Mouse (Mus musculus) liver, embryonic 15.5 days (tissue): Measurements from ENCODE around the gene Cpne7. TPM values are rescaled to one million over a fixed set of nuclear protein-coding genes. Genes with fewer than 3 reads are reported as not detected.

Source experiments
- ATAC-seq: fragments of 200-750 bp; cut with Nextera tagmentation; 2 replicates; pipeline ENCODE4 v1.8.0; 2017; ENCODE audit warnings: moderate number of reproducible peaks, mild to moderate bottlenecking, moderate library complexity; ENCODE audit not compliant: insufficient read depth
- H3K27ac ChIP-seq: fragments of 300-500 bp; sonication (generic); replicated peaks from 2 replicates; pipeline ENCODE4 v1.5.1; 2015; ENCODE audit warnings: mild to moderate bottlenecking, inconsistent platforms
- H3K27me3 ChIP-seq: fragments of 300-500 bp; sonication (generic); 2 replicates; pipeline ENCODE4 v1.6.1; 2015; ENCODE audit warnings: mild to moderate bottlenecking, inconsistent platforms
- H3K36me3 ChIP-seq: fragments of 300-500 bp; sonication (generic); replicated peaks from 2 replicates; pipeline ENCODE4 v1.6.1; 2015; ENCODE audit warnings: moderate library complexity, mild to moderate bottlenecking, inconsistent platforms
- H3K4me1 ChIP-seq: fragments of 300-500 bp; sonication (generic); replicated peaks from 2 replicates; pipeline ENCODE4 v1.6.1; 2015; ENCODE audit warnings: inconsistent platforms
- H3K4me2 ChIP-seq: fragments of 300-500 bp; sonication (generic); 2 replicates; pipeline ENCODE4 v1.6.1; 2015; ENCODE audit warnings: moderate library complexity, mild to moderate bottlenecking, inconsistent platforms
- H3K4me3 ChIP-seq: fragments of 300-500 bp; sonication (generic); replicated peaks from 2 replicates; pipeline ENCODE4 v1.5.1; 2015; ENCODE audit warnings: mild to moderate bottlenecking, inconsistent platforms
- H3K9ac ChIP-seq: fragments of 300-500 bp; sonication (generic); 2 replicates; pipeline ENCODE4 v1.6.1; 2015; ENCODE audit warnings: moderate library complexity, mild to moderate bottlenecking, inconsistent platforms
- H3K9me3 ChIP-seq: fragments of 300-500 bp; sonication (generic); replicated peaks from 2 replicates; pipeline ENCODE4 v1.6.1; 2016; ENCODE audit warnings: inconsistent platforms
- WGBS: fragments of 180-500 bp; shearing (Covaris S2); methylation state at CpG from one replicate; pipeline ENCODE4 v1.1.7; 2015; ENCODE audit warnings: mixed read lengths; ENCODE audit not compliant: insufficient replicate concordance; 5-methylcytosine and 5-hydroxymethylcytosine counted together
- polyA plus RNA-seq: library from polyadenylated mRNA; unstranded; fragments of >200 nt; fragmentation: Nextera tagmentation; extraction: Ambion mirVana; gene quantifications from 2 replicates; pipeline ENCODE4 v1.2.1, GENCODE M21; 2015

The Cpne7 gene
- polyA plus RNA-seq, 1 experiment from 2014 or later = 0.30 TPM

DNA sequence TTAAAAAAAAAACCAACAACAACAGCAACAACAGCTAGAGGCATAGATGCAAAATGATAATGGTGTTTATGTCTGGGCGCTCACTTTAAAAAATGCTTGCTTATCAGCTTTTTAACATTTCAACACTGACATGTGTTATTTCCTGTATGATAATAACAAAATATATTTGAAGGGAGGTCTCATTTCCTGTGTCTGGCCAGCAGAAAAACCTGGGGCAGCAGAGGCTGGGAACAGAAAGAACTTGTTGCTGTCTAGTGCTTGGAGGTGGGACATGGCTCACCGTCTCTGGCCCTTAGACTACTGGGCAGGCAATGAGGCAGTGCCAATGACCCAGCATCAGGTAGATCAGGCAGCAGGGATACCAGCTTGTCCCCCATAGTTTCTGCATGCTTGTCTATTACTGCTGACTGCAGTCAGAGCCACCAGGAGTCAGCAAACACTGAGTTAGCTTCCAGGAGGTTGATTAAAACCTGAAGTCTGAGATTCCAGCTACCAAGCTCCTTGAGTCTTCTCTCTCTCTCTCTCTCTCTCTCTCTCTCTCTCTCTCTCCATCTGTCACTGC lies 3.2 kb upstream of the Cpne7 start:
- Histone ChIP-seq H3K36me3 (no peaks in the 10 kb centered on the region), H3K9me3 (no peaks in the 10 kb centered on the region), H3K4me3 (no peak overlapping the region), H3K27me3 (peaks cover 35% of the 10 kb centered on the region), H3K4me1 (peaks cover 49% of the 10 kb centered on the region), H3K4me2 (no peak overlapping the region), H3K9ac (no peak overlapping the region), H3K27ac (no peak overlapping the region)
- 10% methylated on average over 2 of the region's 2 CpGs for WGBS
- ATAC-seq = no peak

DNA sequence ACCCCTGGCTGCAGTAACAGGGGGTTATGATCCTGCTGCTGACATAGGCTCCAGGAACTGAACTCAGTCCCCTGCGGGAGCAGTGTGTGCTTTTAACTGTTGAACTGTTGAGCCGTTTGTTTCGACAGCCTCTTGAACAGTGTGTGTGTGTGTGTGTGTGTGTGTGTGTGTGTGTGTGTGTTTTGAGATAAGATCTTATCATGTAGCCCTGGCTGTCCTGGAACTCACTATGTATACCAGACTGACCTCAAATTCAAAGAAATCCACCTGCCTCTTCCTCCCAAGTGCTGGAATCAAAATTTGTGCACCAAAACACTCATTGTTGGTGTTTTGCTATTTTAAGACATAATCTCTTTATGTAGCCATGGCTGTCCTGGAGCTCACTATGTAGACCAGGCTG lies 2.5 kb upstream of the Cpne7 start:
- Histone ChIP-seq H3K4me1 (peaks cover 51% of the 10 kb centered on the region), H3K9me3 (no peaks in the 10 kb centered on the region)
- WGBS = 2% methylated on average over 3 of the region's 3 CpGs

DNA sequence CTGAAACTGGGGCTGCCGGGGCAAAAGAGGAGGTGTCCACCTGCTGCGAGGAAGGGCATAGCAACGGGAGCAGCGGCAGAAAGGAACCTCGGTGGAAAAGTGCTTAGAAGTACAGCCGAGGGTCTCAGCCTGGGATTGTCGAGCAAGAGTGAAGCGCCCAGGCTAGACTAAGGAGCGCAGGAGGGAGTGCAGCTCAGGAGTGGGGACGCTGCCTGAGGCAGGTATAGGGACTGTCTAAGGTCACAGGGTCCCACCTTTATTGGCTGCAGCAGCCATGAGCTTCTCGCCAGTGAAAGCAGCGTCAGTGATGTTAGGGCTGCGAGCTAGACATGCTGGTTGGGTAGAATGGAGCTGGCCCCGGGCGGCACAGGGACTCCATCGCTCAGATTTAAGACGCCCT lies 570 bp downstream of the Cpne7 start:
- peaks cover 64% of the 10 kb centered on the region for H3K27me3 ChIP-seq
- H3K9ac ChIP-seq = peak overlapping the region; percentile 25; the same call in 1 of the 2 replicates
- peaks cover 47% of the 10 kb centered on the region for H3K4me1 ChIP-seq
- H3K27ac ChIP-seq = no peak overlapping the region
- peak overlapping the region; percentile 54 for H3K4me3 ChIP-seq
- no peaks in the 10 kb centered on the region for H3K36me3 ChIP-seq
- no peak for ATAC-seq
- H3K4me2 ChIP-seq = peak overlapping the region; percentile 87
- 3% methylated on average over 17 of the region's 17 CpGs for WGBS
- no peaks in the 10 kb centered on the region for H3K9me3 ChIP-seq

More for the DNA sequence above, 2.5 kb upstream of the Cpne7 start:
- H3K27me3 ChIP-seq = peaks cover 42% of the 10 kb centered on the region
- no peak overlapping the region for H3K9ac ChIP-seq
- H3K27ac ChIP-seq = no peak overlapping the region
- H3K4me2 ChIP-seq = no peak overlapping the region
- ATAC-seq = no peak
- no peaks in the 10 kb centered on the region for H3K36me3 ChIP-seq
- no peak overlapping the region for H3K4me3 ChIP-seq

DNA sequence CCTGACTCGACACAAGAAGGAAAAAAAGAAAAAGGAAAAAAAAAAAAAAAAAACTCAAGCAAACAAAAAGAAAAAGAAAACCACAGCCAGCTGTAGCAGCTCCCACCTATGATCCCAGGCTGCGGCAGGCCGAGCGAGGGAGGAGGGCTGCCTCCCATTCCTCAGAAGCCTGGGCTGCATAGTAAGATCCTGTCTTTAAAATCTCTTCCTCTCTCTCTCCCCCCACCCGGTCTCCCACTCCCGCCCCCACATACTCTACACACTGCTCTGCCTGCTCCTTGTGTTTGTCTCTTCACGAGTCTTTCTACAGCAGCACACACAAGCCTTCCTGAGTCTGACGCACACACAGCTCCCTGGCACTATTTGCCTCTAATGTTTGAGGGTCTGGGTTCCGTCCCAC lies 4.9 kb downstream of the Cpne7 start:
- Histone ChIP-seq H3K4me3 (no peak overlapping the region), H3K27ac (no peak overlapping the region), H3K4me1 (peaks cover 29% of the 10 kb centered on the region), H3K9ac (no peak overlapping the region), H3K36me3 (no peaks in the 10 kb centered on the region), H3K27me3 (peaks cover 80% of the 10 kb centered on the region), H3K9me3 (no peaks in the 10 kb centered on the region), H3K4me2 (no peak overlapping the region)
- no peak for ATAC-seq
- 59% methylated on average over 9 of the region's 9 CpGs for WGBS

DNA sequence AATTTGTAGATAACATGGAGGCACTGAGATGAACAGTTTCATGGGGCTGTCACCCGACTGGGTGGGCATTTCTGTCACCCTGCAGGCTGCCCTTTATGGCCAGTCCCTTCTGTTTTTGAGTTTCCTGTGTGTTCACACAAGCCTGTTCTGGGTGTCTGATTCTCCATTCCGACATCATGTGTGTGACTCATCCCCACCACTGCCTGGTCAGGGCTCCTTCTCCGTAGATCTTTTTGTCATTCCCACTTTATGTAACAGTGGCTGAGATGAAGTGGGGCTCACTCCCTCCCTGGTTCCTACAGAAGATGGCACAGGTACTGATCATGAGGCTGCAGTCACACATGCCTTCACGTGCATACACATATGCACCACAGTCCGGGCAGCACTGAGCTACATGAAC lies 5.5 kb downstream of the Cpne7 start:
- H3K4me2 ChIP-seq = no peak overlapping the region
- H3K9ac ChIP-seq = no peak overlapping the region
- 66% methylated on average over 5 of the region's 5 CpGs for WGBS

DNA sequence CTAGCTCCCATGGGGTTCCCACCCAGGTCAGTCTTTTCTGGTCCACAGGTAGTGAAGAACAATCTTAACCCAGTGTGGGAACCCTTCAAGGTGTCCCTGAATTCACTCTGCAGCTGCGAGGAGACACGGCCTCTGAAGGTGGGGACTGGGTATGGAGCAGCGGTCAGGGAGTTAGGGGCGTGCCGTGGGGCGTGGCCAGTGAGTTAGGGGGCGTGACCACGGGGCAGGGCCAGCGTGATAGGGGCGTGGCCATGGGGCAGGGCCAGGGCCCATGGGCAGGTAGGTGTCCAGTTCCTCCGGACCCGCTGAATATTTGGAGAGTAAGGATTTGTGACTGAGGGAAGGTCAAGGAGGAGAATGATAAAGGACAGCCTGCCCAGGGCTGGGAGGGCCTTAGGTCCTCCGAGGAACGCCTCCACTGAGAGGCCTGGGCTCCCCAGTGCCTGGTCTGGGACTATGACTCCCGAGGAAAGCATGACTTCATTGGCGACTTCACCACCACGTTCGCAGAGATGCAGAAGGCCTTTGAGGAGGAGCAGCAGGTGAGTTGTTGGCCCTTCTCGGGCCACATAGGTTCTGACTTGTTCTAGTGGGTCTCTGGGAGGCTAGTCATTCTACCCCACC lies 9.1 kb downstream of the Cpne7 start:
- Histone ChIP-seq H3K4me3 (no peak overlapping the region), H3K4me1 (peaks cover 8% of the 10 kb centered on the region), H3K36me3 (no peaks in the 10 kb centered on the region), H3K27ac (no peak overlapping the region), H3K4me2 (peak overlapping the region; percentile 23; the same call in 1 of the 2 replicates), H3K27me3 (peaks cover 86% of the 10 kb centered on the region), H3K9me3 (no peaks in the 10 kb centered on the region), H3K9ac (no peak overlapping the region)
- peak; percentile 54; the same call in 1 of the 2 replicates for ATAC-seq
- WGBS = 10% methylated on average over 19 of the region's 19 CpGs

More for the DNA sequence above, 5.5 kb downstream of the Cpne7 start:
- H3K36me3 ChIP-seq = no peaks in the 10 kb centered on the region
- no peak for ATAC-seq
- H3K9me3 ChIP-seq = no peaks in the 10 kb centered on the region
- H3K4me3 ChIP-seq = no peak overlapping the region
- H3K4me1 ChIP-seq = peaks cover 23% of the 10 kb centered on the region
- H3K27ac ChIP-seq = no peak overlapping the region
- H3K27me3 ChIP-seq = peaks cover 80% of the 10 kb centered on the region

DNA sequence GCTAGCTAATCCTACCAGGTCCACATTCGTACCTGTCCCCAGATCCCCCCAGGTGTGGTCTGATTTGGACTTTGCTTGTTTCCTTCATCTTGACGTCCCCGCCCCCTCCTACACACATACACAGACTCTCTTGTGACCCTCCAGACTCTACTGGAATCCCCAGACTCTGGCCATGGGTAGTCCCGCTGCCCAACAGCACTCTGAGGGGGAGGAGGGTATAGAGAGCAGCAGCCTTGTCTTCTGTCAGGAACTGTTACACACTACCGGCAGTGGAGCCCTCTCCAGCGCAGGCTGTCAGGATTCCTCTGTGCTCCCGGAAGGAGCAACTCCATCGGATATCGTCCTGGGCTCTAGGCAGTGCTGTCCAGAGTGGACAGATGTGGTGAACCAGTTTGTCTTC lies 13.9 kb downstream of the Cpne7 start:
- 41% methylated on average over 9 of the region's 9 CpGs for WGBS
- Histone ChIP-seq H3K4me3 (no peak overlapping the region), H3K36me3 (no peaks in the 10 kb centered on the region), H3K4me1 (peaks cover 6% of the 10 kb centered on the region), H3K27ac (no peak overlapping the region), H3K9ac (no peak overlapping the region), H3K9me3 (peaks cover 4% of the 10 kb centered on the region; the same call in 1 of the 2 replicates), H3K27me3 (peaks cover 53% of the 10 kb centered on the region), H3K4me2 (no peak overlapping the region)
- no peak for ATAC-seq

DNA sequence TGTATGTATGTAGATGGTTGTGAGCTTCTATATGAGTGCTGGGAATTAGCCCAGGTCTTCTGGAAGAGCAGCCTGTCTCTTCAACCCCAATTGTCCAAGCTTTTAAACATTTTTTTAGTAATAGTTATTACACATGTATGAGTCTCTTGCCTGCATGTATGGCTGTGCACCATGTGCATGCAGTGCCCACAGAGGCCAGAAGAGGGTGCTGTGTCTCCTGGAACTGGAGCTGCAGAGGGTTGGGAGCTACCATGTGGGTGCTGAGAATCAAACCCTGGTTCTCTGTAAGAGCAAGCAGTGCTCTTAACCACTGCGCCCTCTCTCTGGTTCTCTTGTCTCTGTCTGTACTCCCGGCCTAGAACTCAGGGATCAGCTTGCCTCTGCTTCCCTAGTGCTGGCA lies 15.8 kb downstream of the Cpne7 start:
- Histone ChIP-seq H3K4me1 (no peaks in the 10 kb centered on the region), H3K4me3 (no peak overlapping the region), H3K36me3 (no peaks in the 10 kb centered on the region), H3K27me3 (peaks cover 34% of the 10 kb centered on the region), H3K9me3 (peaks cover 4% of the 10 kb centered on the region; the same call in 1 of the 2 replicates), H3K4me2 (no peak overlapping the region), H3K27ac (no peak overlapping the region), H3K9ac (no peak overlapping the region)
- WGBS = 88% methylated on average over 2 of the region's 2 CpGs
- ATAC-seq = no peak

DNA sequence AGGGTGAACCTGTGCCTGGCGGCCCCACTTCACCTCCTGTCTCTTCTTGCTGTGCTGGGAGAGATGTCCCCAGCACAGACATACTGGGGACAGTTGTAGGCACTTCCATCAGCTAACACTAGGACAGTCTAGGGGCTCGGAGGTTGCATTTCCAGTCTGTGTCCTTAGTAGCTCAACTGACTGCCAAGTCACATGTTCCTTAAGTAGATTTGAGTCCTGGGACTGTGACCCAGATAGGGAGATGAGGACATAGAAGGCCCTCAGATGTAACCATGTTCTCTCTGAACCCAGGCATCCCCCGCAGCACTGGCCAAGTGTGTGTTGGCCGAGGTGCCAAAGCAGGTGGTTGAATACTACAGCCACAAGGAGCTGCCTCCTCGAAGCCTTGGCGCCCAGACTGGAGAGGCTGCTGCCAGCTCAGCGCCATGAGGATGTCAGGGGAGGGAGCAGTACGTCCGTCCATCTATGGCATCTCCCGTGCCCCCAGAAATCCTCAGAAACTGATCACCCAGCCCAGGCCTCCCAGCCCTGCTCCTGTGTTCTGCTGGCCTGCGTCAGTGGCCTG lies 17.1 kb downstream of the Cpne7 start:
- Histone ChIP-seq H3K4me1 (no peaks in the 10 kb centered on the region), H3K4me3 (no peak overlapping the region), H3K36me3 (no peaks in the 10 kb centered on the region), H3K27ac (no peak overlapping the region), H3K27me3 (peaks cover 23% of the 10 kb centered on the region), H3K4me2 (no peak overlapping the region), H3K9ac (no peak overlapping the region), H3K9me3 (peaks cover 4% of the 10 kb centered on the region; the same call in 1 of the 2 replicates)
- 75% methylated on average over 11 of the region's 11 CpGs for WGBS
- ATAC-seq = no peak

DNA sequence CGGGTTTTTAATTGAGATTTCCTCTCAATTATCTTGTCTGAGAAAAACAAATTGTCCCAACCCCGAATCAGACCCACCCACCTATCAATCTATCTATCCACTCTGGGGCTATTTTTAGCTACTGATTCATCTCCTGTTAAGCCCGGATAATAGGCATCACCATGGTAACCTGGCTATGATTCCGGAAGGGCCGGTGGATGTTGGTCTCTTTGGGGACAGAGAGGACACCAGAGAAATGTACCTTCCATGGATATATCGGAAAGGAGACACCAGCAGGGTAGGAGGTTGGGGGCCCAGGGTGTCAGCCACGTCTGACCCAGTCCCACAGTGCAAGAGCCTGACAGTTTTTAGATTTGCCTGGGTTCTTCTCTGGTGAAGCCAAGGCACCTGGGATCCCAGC lies 18.2 kb downstream of the Cpne7 start:
- H3K4me3 ChIP-seq = no peak overlapping the region
- no peaks in the 10 kb centered on the region for H3K36me3 ChIP-seq
- no peak overlapping the region for H3K9ac ChIP-seq
- WGBS = 31% methylated on average over 7 of the region's 7 CpGs
- peaks cover 4% of the 10 kb centered on the region; the same call in 1 of the 2 replicates for H3K9me3 ChIP-seq
- H3K4me1 ChIP-seq = no peaks in the 10 kb centered on the region; the same call in 1 of the 2 replicates
- H3K27ac ChIP-seq = no peak overlapping the region
- H3K27me3 ChIP-seq = peaks cover 11% of the 10 kb centered on the region
- ATAC-seq = no peak
- H3K4me2 ChIP-seq = no peak overlapping the region

DNA sequence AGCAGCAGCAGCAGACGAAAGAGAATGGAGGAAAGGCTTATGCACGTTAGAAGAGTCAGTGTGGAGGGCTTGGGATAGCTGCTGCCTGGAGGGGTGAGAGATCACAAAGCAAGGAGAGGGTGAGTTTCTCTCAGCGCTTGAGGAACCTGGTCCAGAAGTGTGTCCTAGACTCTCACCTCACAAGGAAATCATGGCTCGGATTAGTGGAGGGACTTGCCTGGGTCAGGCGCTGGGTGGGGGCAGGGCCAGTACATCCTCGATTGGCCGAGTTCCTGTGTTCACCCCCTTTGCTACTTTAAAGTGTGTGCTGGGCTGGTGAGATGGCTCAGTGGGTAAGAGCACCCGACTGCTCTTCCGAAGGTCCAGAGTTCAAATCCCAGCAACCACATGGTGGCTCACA lies 18.6 kb downstream of the Cpne7 start:
- Histone ChIP-seq H3K9me3 (peaks cover 4% of the 10 kb centered on the region; the same call in 1 of the 2 replicates), H3K4me1 (no peaks in the 10 kb centered on the region; the same call in 1 of the 2 replicates), H3K4me3 (no peak overlapping the region), H3K27me3 (peaks cover 7% of the 10 kb centered on the region), H3K36me3 (no peaks in the 10 kb centered on the region), H3K4me2 (no peak overlapping the region), H3K27ac (no peak overlapping the region), H3K9ac (no peak overlapping the region)
- ATAC-seq = no peak
- WGBS = 50% methylated on average over 9 of the region's 9 CpGs
